Mouse (Mus musculus): ENCODE data around the gene Sdc1. TPM values are rescaled to one million over a fixed set of nuclear protein-coding genes. Genes with fewer than 3 reads are reported as not detected.

Gene Sdc1
- total and polyA plus RNA-seq, 3 experiments = 1.7 to 5.3 (median 2.6) TPM

- H3K4me2 ChIP-seq (ENCODE audit: insufficient read depth, low read depth, poor library complexity, severe bottlenecking) = no peak overlapping the region
- in situ Hi-C loops (cut with MboI; ENCODE audit: low pct_ligation_motif_present, low pct_unique_long_range_greater_than_20kb, low sequenced_read_pairs) = no loop called here
- H3K36me3 ChIP-seq (replicated peaks in 1 of 2; ENCODE audit: control insufficient read depth in 1 of 2, insufficient read depth in 1 of 2, low read length in 1 of 2) = peaks cover 0 to 6% of the 10 kb centered on the region in 2 experiments
- H3K9me3 ChIP-seq (replicated peaks; ENCODE audit: low read length) = no peaks in the 10 kb centered on the region
- DNase-seq (ENCODE audit: extremely low read depth) = no peak
- H3K27me3 ChIP-seq (replicated peaks) = no peaks in the 10 kb centered on the region
- no peak overlapping the region for H3K27ac ChIP-seq (ENCODE audit: insufficient read depth, low read depth)
- peaks cover 0 to 8% of the 10 kb centered on the region in 2 experiments; a peak in 3 of 4 replicates for H3K4me1 ChIP-seq (ENCODE audit: control insufficient read depth in 1 of 2, insufficient read depth in 2 of 2)
- H3K79me2 ChIP-seq (replicated peaks; ENCODE audit: control insufficient read depth, extremely low read depth, insufficient read depth, poor library complexity, severe bottlenecking) = no peaks in the 10 kb centered on the region
- no peak overlapping the region for H3K9ac ChIP-seq (ENCODE audit: insufficient read depth, low read depth)
- H3K4me3 ChIP-seq (replicated peaks in 1 of 3; ENCODE audit: low read depth in 2 of 3, low read length in 2 of 3, poor library complexity in 1 of 3) = no peak overlapping the region
- dilution Hi-C loops (cut with MboI; ENCODE audit: extremely low pct_ligation_motif_present, extremely low pct_unique_long_range_greater_than_20kb, low sequenced_read_pairs) = no loop called here
- no peak for TF ChIP-seq UBTF (IDR thresholded peaks at IDR 0.05; ENCODE audit: low read depth, low read length)
- TF ChIP-seq USF1 (IDR thresholded peaks at IDR 0.05; ENCODE audit: low read depth, low read length) = no peak
- TF ChIP-seq USF2 (conservative IDR thresholded peaks at IDR 0.05; ENCODE audit: low read depth, low read length) = no peak
- TF ChIP-seq ZC3H11A (IDR thresholded peaks at IDR 0.05; ENCODE audit: low read depth, low read length) = no peak
- TF ChIP-seq TBP (conservative IDR thresholded peaks at IDR 0.05; ENCODE audit: low read depth, low read length) = no peak
- no peak for TF ChIP-seq MAX (IDR thresholded peaks at IDR 0.05; ENCODE audit: low read length)
- TF ChIP-seq MAZ (IDR thresholded peaks at IDR 0.05; ENCODE audit: low read depth, low read length) = no peak
- TF ChIP-seq ZNF384 (IDR thresholded peaks at IDR 0.05; ENCODE audit: low read depth, low read length) = no peak
- no peak for TF ChIP-seq ZKSCAN1 (IDR thresholded peaks at IDR 0.05; ENCODE audit: borderline replicate concordance, low read depth, low read length)
- TF ChIP-seq ZMIZ1 (IDR thresholded peaks at IDR 0.05; ENCODE audit: low read depth, low read length) = no peak
- TF ChIP-seq POLR2AphosphoS2 (IDR thresholded peaks at IDR 0.05; ENCODE audit: low read depth, low read length) = no peak
- no peak for TF ChIP-seq IRF4 (IDR thresholded peaks at IDR 0.05; ENCODE audit: low read depth, low read length)
- no peak for TF ChIP-seq CHD2 (IDR thresholded peaks at IDR 0.05; ENCODE audit: low read length)
- no peak for TF ChIP-seq SMC3 (IDR thresholded peaks at IDR 0.05; ENCODE audit: low read depth, low read length)
- TF ChIP-seq ETS1 (conservative IDR thresholded peaks at IDR 0.05; ENCODE audit: low read depth, low read length) = no peak
- no peak for TF ChIP-seq KAT2A (IDR thresholded peaks at IDR 0.05; ENCODE audit: insufficient replicate concordance, low read length)
Observed at GRCm38 (mm10) chr12:8788469-8788868, 17.3 kb downstream of the Sdc1 start.

- Histone ChIP-seq H3K27me3 (replicated peaks) (no peaks in the 10 kb centered on the region), H3K4me3 (replicated peaks in 1 of 3; ENCODE audit: low read depth in 2 of 3, low read length in 2 of 3, poor library complexity in 1 of 3) (no peak overlapping the region), H3K9ac (ENCODE audit: insufficient read depth, low read depth) (no peak overlapping the region), H3K79me2 (replicated peaks; ENCODE audit: control insufficient read depth, extremely low read depth, insufficient read depth, poor library complexity, severe bottlenecking) (no peaks in the 10 kb centered on the region), H3K36me3 (replicated peaks in 1 of 2; ENCODE audit: control insufficient read depth in 1 of 2, insufficient read depth in 1 of 2, low read length in 1 of 2) (peaks cover 0 to 6% of the 10 kb centered on the region in 2 experiments), H3K27ac (ENCODE audit: insufficient read depth, low read depth) (no peak overlapping the region), H3K9me3 (replicated peaks; ENCODE audit: low read length) (peaks cover 2% of the 10 kb centered on the region), H3K4me1 (ENCODE audit: control insufficient read depth in 1 of 2, insufficient read depth in 2 of 2) (peaks cover 0 to 8% of the 10 kb centered on the region in 2 experiments; a peak in 3 of 4 replicates), H3K4me2 (ENCODE audit: insufficient read depth, low read depth, poor library complexity, severe bottlenecking) (no peak overlapping the region)
- no peak for DNase-seq (ENCODE audit: extremely low read depth)
- dilution Hi-C loops (cut with MboI; ENCODE audit: extremely low pct_ligation_motif_present, extremely low pct_unique_long_range_greater_than_20kb, low sequenced_read_pairs) = no loop called here
- in situ Hi-C loops (cut with MboI; ENCODE audit: low pct_ligation_motif_present, low pct_unique_long_range_greater_than_20kb, low sequenced_read_pairs) = no loop called here
- no peak for TF ChIP-seq POLR2AphosphoS2 (IDR thresholded peaks at IDR 0.05; ENCODE audit: low read depth, low read length)
- TF ChIP-seq RAD21 (IDR thresholded peaks at IDR 0.05; ENCODE audit: low read depth, low read length) = no peak
- TF ChIP-seq ZC3H11A (IDR thresholded peaks at IDR 0.05; ENCODE audit: low read depth, low read length) = no peak
- no peak for TF ChIP-seq CTCF (conservative IDR thresholded peaks at IDR 0.05 in 1 of 2, IDR thresholded peaks at IDR 0.05 in 1 of 2; ENCODE audit: low read depth in 2 of 2, low read length in 2 of 2)
- no peak for TF ChIP-seq GABPA (IDR thresholded peaks at IDR 0.05; ENCODE audit: insufficient replicate concordance, low read depth, low read length)
- TF ChIP-seq NELFE (IDR thresholded peaks at IDR 0.05; ENCODE audit: low read depth, low read length) = no peak
- TF ChIP-seq RCOR1 (conservative IDR thresholded peaks at IDR 0.05; ENCODE audit: low read depth, low read length) = no peak
Observed at GRCm38 (mm10) chr12:8790615-8791014, 19.5 kb downstream of the Sdc1 start.

Measured in CH12.LX (cell line).